Mouse (Mus musculus): ENCODE measurements around the gene Prr11. TPM values are rescaled to one million over a fixed set of nuclear protein-coding genes. Genes with fewer than 3 reads are reported as not detected.
"Not testable (repeated sequence)": the region's sequence is repeated elsewhere in the genome, so short reads cannot be mapped to it uniquely, and the experiment has no call there.

Gene Prr11
- polyA plus RNA-seq, 1 experiment, result 9.3 TPM

- H3K4me3 ChIP-seq, result no peak overlapping the region
- H3K36me3 ChIP-seq (ENCODE audit: control insufficient read depth, insufficient read depth), result no peaks in the 10 kb centered on the region
- H3K27me3 ChIP-seq (ENCODE audit: control insufficient read depth, insufficient read depth, insufficient read length), result no peaks in the 10 kb centered on the region
Observed at GRCm38 (mm10) chr11:87062087-87062486, 46.4 kb downstream of the Prr11 start.

GRCm38 (mm10) chr11:87060410-87060809 is 48.1 kb downstream of the Prr11 start:
- TF ChIP-seq MYOG (IDR thresholded peaks at IDR 0.05; ENCODE audit: control insufficient read depth in 1 of 3, insufficient read depth in 1 of 3, insufficient read length in 2 of 3, low read depth in 2 of 3), result no peak
- no peak for TF ChIP-seq E2F4 (IDR thresholded peaks at IDR 0.05; ENCODE audit: insufficient read depth)
- no peak for TF ChIP-seq TCF3 (IDR thresholded peaks at IDR 0.05; ENCODE audit: insufficient read length, low read depth)
- TF ChIP-seq CEBPB (IDR thresholded peaks at IDR 0.05; ENCODE audit: insufficient read depth, poor library complexity, severe bottlenecking), result no peak
- no peak for TF ChIP-seq USF1 (IDR thresholded peaks at IDR 0.05; ENCODE audit: low read depth)
- no peak for TF ChIP-seq POLR2A (IDR thresholded peaks at IDR 0.05; ENCODE audit: insufficient read length, low read depth)
- TF ChIP-seq POLR2AphosphoS2 (IDR thresholded peaks at IDR 0.05; ENCODE audit: insufficient read length, low read depth), result no peak
- no peak for TF ChIP-seq MYOD1 (IDR thresholded peaks at IDR 0.05; ENCODE audit: control insufficient read depth in 1 of 3, insufficient read length in 2 of 3, low read depth in 2 of 3)
- no peak for TF ChIP-seq TCF12 (IDR thresholded peaks at IDR 0.05; ENCODE audit: insufficient read depth, poor library complexity, severe bottlenecking)
- TF ChIP-seq MAX (IDR thresholded peaks at IDR 0.05; ENCODE audit: low read depth), result no peak
- no peak for TF ChIP-seq REST (IDR thresholded peaks at IDR 0.05; ENCODE audit: insufficient read depth, insufficient read length)
- no peak for TF ChIP-seq SRF (IDR thresholded peaks at IDR 0.05; ENCODE audit: control insufficient read depth, insufficient read length, low read depth)
- Histone ChIP-seq H3K27me3 (ENCODE audit: control insufficient read depth, insufficient read depth, insufficient read length) (no peaks in the 10 kb centered on the region), H3K79me2 (ENCODE audit: control insufficient read depth, insufficient read depth) (no peaks in the 10 kb centered on the region), H3ac (ENCODE audit: control insufficient read depth, insufficient read length) (no peak overlapping the region), H3K36me3 (ENCODE audit: control insufficient read depth, insufficient read depth) (no peaks in the 10 kb centered on the region), H3K4me3 (no peak overlapping the region), H3K4me2 (ENCODE audit: low read depth) (no peak overlapping the region)

More at GRCm38 (mm10) chr11:87062087-87062486, 46.4 kb downstream of the Prr11 start:
- Histone ChIP-seq H3K79me2 (ENCODE audit: control insufficient read depth, insufficient read depth) (no peaks in the 10 kb centered on the region), H3K4me2 (ENCODE audit: low read depth) (no peak overlapping the region), H3ac (ENCODE audit: control insufficient read depth, insufficient read length) (no peak overlapping the region)
- no peak for TF ChIP-seq MYOG (IDR thresholded peaks at IDR 0.05; ENCODE audit: control insufficient read depth in 1 of 3, insufficient read depth in 1 of 3, insufficient read length in 2 of 3, low read depth in 2 of 3)
- TF ChIP-seq MAX (IDR thresholded peaks at IDR 0.05; ENCODE audit: low read depth), result no peak
- no peak for TF ChIP-seq REST (IDR thresholded peaks at IDR 0.05; ENCODE audit: insufficient read depth, insufficient read length)
- no peak for TF ChIP-seq POLR2A (IDR thresholded peaks at IDR 0.05; ENCODE audit: insufficient read length, low read depth)
- no peak for TF ChIP-seq MYOD1 (IDR thresholded peaks at IDR 0.05; ENCODE audit: control insufficient read depth in 1 of 3, insufficient read length in 2 of 3, low read depth in 2 of 3)
- no peak for TF ChIP-seq TCF3 (IDR thresholded peaks at IDR 0.05; ENCODE audit: insufficient read length, low read depth)
- no peak for TF ChIP-seq CEBPB (IDR thresholded peaks at IDR 0.05; ENCODE audit: insufficient read depth, poor library complexity, severe bottlenecking)
- no peak for TF ChIP-seq POLR2AphosphoS2 (IDR thresholded peaks at IDR 0.05; ENCODE audit: insufficient read length, low read depth)
- no peak for TF ChIP-seq E2F4 (IDR thresholded peaks at IDR 0.05; ENCODE audit: insufficient read depth)
- no peak for TF ChIP-seq TCF12 (IDR thresholded peaks at IDR 0.05; ENCODE audit: insufficient read depth, poor library complexity, severe bottlenecking)
- TF ChIP-seq SRF (IDR thresholded peaks at IDR 0.05; ENCODE audit: control insufficient read depth, insufficient read length, low read depth), result no peak
- no peak for TF ChIP-seq USF1 (IDR thresholded peaks at IDR 0.05; ENCODE audit: low read depth)

GRCm38 (mm10) chr11:87056286-87056685 is 52.2 kb downstream of the Prr11 start:
- Histone ChIP-seq H3K36me3 (ENCODE audit: control insufficient read depth, insufficient read depth) (no peaks in the 10 kb centered on the region), H3K4me3 (no peak overlapping the region), H3K79me2 (ENCODE audit: control insufficient read depth, insufficient read depth) (no peaks in the 10 kb centered on the region), H3ac (ENCODE audit: control insufficient read depth, insufficient read length) (no peak overlapping the region), H3K4me2 (ENCODE audit: low read depth) (no peak overlapping the region), H3K27me3 (ENCODE audit: control insufficient read depth, insufficient read depth, insufficient read length) (no peaks in the 10 kb centered on the region)
- TF ChIP-seq USF1 (IDR thresholded peaks at IDR 0.05; ENCODE audit: low read depth), result no peak
- no peak for TF ChIP-seq SRF (IDR thresholded peaks at IDR 0.05; ENCODE audit: control insufficient read depth, insufficient read length, low read depth)
- TF ChIP-seq TCF3 (IDR thresholded peaks at IDR 0.05; ENCODE audit: insufficient read length, low read depth), result no peak
- no peak for TF ChIP-seq MYOD1 (IDR thresholded peaks at IDR 0.05; ENCODE audit: control insufficient read depth in 1 of 3, insufficient read length in 2 of 3, low read depth in 2 of 3)
- TF ChIP-seq REST (IDR thresholded peaks at IDR 0.05; ENCODE audit: insufficient read depth, insufficient read length), result no peak
- no peak for TF ChIP-seq TCF12 (IDR thresholded peaks at IDR 0.05; ENCODE audit: insufficient read depth, poor library complexity, severe bottlenecking)

GRCm38 (mm10) chr11:87048900-87049299 is 59.6 kb downstream of the Prr11 start:
- H3K4me2 ChIP-seq (ENCODE audit: low read depth); H3K79me2 ChIP-seq (ENCODE audit: control insufficient read depth, insufficient read depth); H3ac ChIP-seq (ENCODE audit: control insufficient read depth, insufficient read length); H3K4me3 ChIP-seq; H3K36me3 ChIP-seq (ENCODE audit: control insufficient read depth, insufficient read depth); H3K27me3 ChIP-seq (ENCODE audit: control insufficient read depth, insufficient read depth, insufficient read length): not testable (repeated sequence)

GRCm38 (mm10) chr11:87046968-87047367 is 61.5 kb downstream of the Prr11 start:
- TF ChIP-seq MYOG (IDR thresholded peaks at IDR 0.05; ENCODE audit: control insufficient read depth in 1 of 3, insufficient read depth in 1 of 3, insufficient read length in 2 of 3, low read depth in 2 of 3) (no peak), TCF12 (IDR thresholded peaks at IDR 0.05; ENCODE audit: insufficient read depth, poor library complexity, severe bottlenecking) (no peak), TCF3 (IDR thresholded peaks at IDR 0.05; ENCODE audit: insufficient read length, low read depth) (no peak), REST (IDR thresholded peaks at IDR 0.05; ENCODE audit: insufficient read depth, insufficient read length) (no peak), CEBPB (IDR thresholded peaks at IDR 0.05; ENCODE audit: insufficient read depth, poor library complexity, severe bottlenecking) (no peak), POLR2A (IDR thresholded peaks at IDR 0.05; ENCODE audit: insufficient read length, low read depth) (no peak), USF1 (IDR thresholded peaks at IDR 0.05; ENCODE audit: low read depth) (no peak), SRF (IDR thresholded peaks at IDR 0.05; ENCODE audit: control insufficient read depth, insufficient read length, low read depth) (no peak), POLR2AphosphoS2 (IDR thresholded peaks at IDR 0.05; ENCODE audit: insufficient read length, low read depth) (no peak), E2F4 (IDR thresholded peaks at IDR 0.05; ENCODE audit: insufficient read depth) (no peak), MYOD1 (IDR thresholded peaks at IDR 0.05; ENCODE audit: control insufficient read depth in 1 of 3, insufficient read length in 2 of 3, low read depth in 2 of 3) (no peak), MAX (IDR thresholded peaks at IDR 0.05; ENCODE audit: low read depth) (no peak)
- Histone ChIP-seq H3K4me2 (ENCODE audit: low read depth) (no peak overlapping the region), H3K79me2 (ENCODE audit: control insufficient read depth, insufficient read depth) (no peaks in the 10 kb centered on the region)

More at GRCm38 (mm10) chr11:87046968-87047367, 61.5 kb downstream of the Prr11 start:
- H3ac ChIP-seq (ENCODE audit: control insufficient read depth, insufficient read length), result no peak overlapping the region
- no peaks in the 10 kb centered on the region for H3K36me3 ChIP-seq (ENCODE audit: control insufficient read depth, insufficient read depth)
- H3K27me3 ChIP-seq (ENCODE audit: control insufficient read depth, insufficient read depth, insufficient read length), result no peaks in the 10 kb centered on the region
- H3K4me3 ChIP-seq, result no peak overlapping the region

Measured in myocyte (in vitro differentiated cells).